34 mouse cellular contexts compared by ENCODE assay signal in genomic region chrX:134303287-134303686, GRCm38 (mm10). TPM values are rescaled to one million over a fixed set of nuclear protein-coding genes. Genes with fewer than 3 reads are reported as not detected.
"Had no signal": no experiment of that assay in that cellular context is flagged by ENCODE, and none has a peak within 500 bp of the region (broad histone marks: within the 10 kb centered on the region; RNA-seq: fewer than 3 reads in every experiment).

No protein-coding gene starts in this region.

- H3K4me3 ChIP-seq: heart, embryonic 10.5 days; heart, embryonic 12.5 days; heart, embryonic 13.5 days; heart, embryonic 15.5 days; hindbrain, embryonic 10.5 days; hindbrain, embryonic 12.5 days; hindbrain, embryonic 13.5 days; hindbrain, embryonic 15.5 days; intestine, embryonic 15.5 days; kidney, embryonic 15.5 days; layer of hippocampus, adult 2 months; left cerebral cortex, adult 2 months had no signal

- H3K27ac ChIP-seq: heart, embryonic 10.5 days; heart, embryonic 13.5 days; heart, embryonic 15.5 days; hindbrain, embryonic 10.5 days; hindbrain, embryonic 12.5 days; hindbrain, embryonic 13.5 days; hindbrain, embryonic 14.5 days; hindbrain, embryonic 15.5 days; intestine, embryonic 15.5 days; kidney, embryonic 15.5 days; kidney, postnatal 0 days; layer of hippocampus, adult 2 months; left cerebral cortex, adult 2 months had no signal

- H3K4me2 ChIP-seq: heart, embryonic 11.5 days; heart, embryonic 12.5 days; heart, embryonic 13.5 days; heart, embryonic 15.5 days; hindbrain, embryonic 12.5 days; hindbrain, embryonic 13.5 days; hindbrain, embryonic 14.5 days; hindbrain, embryonic 15.5 days; intestine, embryonic 15.5 days; kidney, embryonic 15.5 days had no signal

- H3K36me3 ChIP-seq: heart, embryonic 10.5 days; heart, embryonic 12.5 days; heart, embryonic 13.5 days; heart, embryonic 15.5 days; hindbrain, embryonic 10.5 days; hindbrain, embryonic 12.5 days; hindbrain, embryonic 15.5 days; intestine, embryonic 15.5 days; kidney, embryonic 15.5 days had no signal

- H3K9ac ChIP-seq: heart, embryonic 12.5 days; heart, embryonic 13.5 days; heart, embryonic 15.5 days; hindbrain, embryonic 12.5 days; hindbrain, embryonic 13.5 days; hindbrain, embryonic 14.5 days; hindbrain, embryonic 15.5 days; intestine, embryonic 15.5 days; kidney, embryonic 15.5 days had no signal

- DNase-seq: heart, postnatal 10 days; heart, postnatal 14 days; heart, postnatal 36 days; heart, postnatal 4 days; kidney, adult 11 months; kidney, adult 18-20 months; kidney, adult 2 months; kidney, adult 8-10 months; kidney, adult 9 months; kidney, postnatal 10 days; kidney, postnatal 14 days; kidney, postnatal 25 days; kidney, postnatal 36 days; kidney, postnatal 4 days; layer of hippocampus, adult 9-11 months; layer of hippocampus, postnatal 36 days had no signal

- H3K9me3 ChIP-seq: heart, embryonic 10.5 days; heart, embryonic 12.5 days; heart, embryonic 13.5 days; heart, embryonic 15.5 days; hindbrain, embryonic 12.5 days; hindbrain, embryonic 13.5 days; hindbrain, embryonic 15.5 days; intestine, embryonic 15.5 days; kidney, embryonic 15.5 days had no signal

- ATAC-seq: hindbrain, embryonic 16.5 days; inflammation-experienced regulatory T-cells, adult 6 months; intestine, embryonic 15.5 days; intestine, embryonic 16.5 days had no signal

- H3K4me1 ChIP-seq: heart, embryonic 10.5 days; heart, embryonic 12.5 days; heart, embryonic 13.5 days; heart, embryonic 15.5 days; hindbrain, embryonic 10.5 days; hindbrain, embryonic 12.5 days; intestine, embryonic 15.5 days; kidney, embryonic 15.5 days had no signal

- H3K27me3 ChIP-seq: heart, embryonic 12.5 days; heart, embryonic 15.5 days; hindbrain, embryonic 12.5 days; hindbrain, embryonic 13.5 days; hindbrain, embryonic 15.5 days; intestine, embryonic 15.5 days had no signal

RNA-seq across cellular contexts. Expression of gene Tmem35a, which starts 8.3 kb away (rescaled TPM):
- polyA plus RNA-seq: inflammation-experienced regulatory T-cells, adult 6 months had no signal
